Mouse (Mus musculus) MEL (cell line): ENCODE results near the gene Tead2. TPM values are rescaled to one million over a fixed set of nuclear protein-coding genes. Genes with fewer than 3 reads are reported as not detected.

Experiments used
- DNase-seq: peaks from one replicate; pipeline ENCODE4 v3.0.0; 2011; ENCODE audit warnings: low read depth, low spot score
- H3K27ac ChIP-seq: 2 replicates; pipeline ENCODE4 v1.5.1; 2012; ENCODE audit warnings: low read depth, mild to moderate bottlenecking, control low read depth, low read length, moderate library complexity; ENCODE audit not compliant: control insufficient read depth
- H3K27me3 ChIP-seq, 2 experiments: fragments of 150-350 bp in 1 of 2; sonication (generic) in 1 of 2; 2 replicates each; pipeline ENCODE4 v1.6.1; 2012; ENCODE audit warnings: low read length in 2 of 2, mild to moderate bottlenecking in 2 of 2, improper control_type of control experiment in 1 of 2, moderate library complexity in 1 of 2; ENCODE audit not compliant: insufficient read depth in 2 of 2, control insufficient read depth in 1 of 2
- H3K36me3 ChIP-seq, 2 experiments: 2 replicates each; pipeline ENCODE4 v1.6.1; 2012 to 2014; ENCODE audit warnings: low read length in 2 of 2, improper control_type of control experiment in 1 of 2, inconsistent platforms in 1 of 2, mild to moderate bottlenecking in 1 of 2; ENCODE audit not compliant: insufficient read depth in 2 of 2, control insufficient read depth in 1 of 2
- H3K4me1 ChIP-seq, 2 experiments: fragments of 150-350 bp in 1 of 2; sonication (generic) in 1 of 2; 2 replicates each; pipeline ENCODE4 v1.6.1; 2012; ENCODE audit warnings: low read length in 2 of 2, improper control_type of control experiment in 1 of 2, mild to moderate bottlenecking in 1 of 2; ENCODE audit not compliant: insufficient read depth in 2 of 2, control insufficient read depth in 1 of 2
- H3K4me3 ChIP-seq, 2 experiments: fragments of 150-350 bp in 1 of 2; sonication (generic) in 1 of 2; 2 replicates each; pipeline ENCODE4 v1.5.1; 2012; ENCODE audit warnings: low read depth in 2 of 2, low read length in 2 of 2, mild to moderate bottlenecking in 2 of 2, moderate library complexity in 2 of 2, control low read depth in 1 of 2, improper control_type of control experiment in 1 of 2; ENCODE audit not compliant: control insufficient read depth in 1 of 2, insufficient read depth in 1 of 2
- H3K79me2 ChIP-seq: 2 replicates; pipeline ENCODE4 v1.6.1; 2012; ENCODE audit warnings: mild to moderate bottlenecking, low read length, moderate library complexity; ENCODE audit not compliant: control insufficient read depth, poor library complexity, insufficient read depth
- H3K9ac ChIP-seq: 2 replicates; pipeline ENCODE4 v1.6.1; 2012; ENCODE audit warnings: low read depth, mild to moderate bottlenecking, control low read depth, low read length, moderate library complexity; ENCODE audit not compliant: control insufficient read depth, poor library complexity, severe bottlenecking
- H3K9me3 ChIP-seq: fragments of 150-350 bp; sonication (generic); replicated peaks from 2 replicates; pipeline ENCODE4 v1.6.1; 2012; ENCODE audit warnings: mild to moderate bottlenecking, low read length, improper control_type of control experiment, moderate library complexity; ENCODE audit not compliant: insufficient read depth
- BHLHE40 ChIP-seq: IDR thresholded peaks from 2 replicates; pipeline ENCODE4 v1.6.1; 2012; ENCODE audit warnings: low read depth, mild to moderate bottlenecking, inconsistent platforms, low read length, improper control_type of control experiment, borderline replicate concordance
- CHD1 ChIP-seq: IDR thresholded peaks from 2 replicates; pipeline ENCODE4 v1.6.1; 2012; ENCODE audit warnings: low read depth, mild to moderate bottlenecking, inconsistent platforms, low read length, improper control_type of control experiment
- CHD2 ChIP-seq: IDR thresholded peaks from 2 replicates; pipeline ENCODE4 v1.6.1; 2011; ENCODE audit warnings: low read length, improper control_type of control experiment
- CTCF ChIP-seq, 3 experiments: IDR thresholded peaks in 2 of 3; conservative IDR thresholded peaks in 1 of 3; 2 replicates each; pipeline ENCODE4 v1.5.1; 2011 to 2012; ENCODE audit warnings: low read length in 3 of 3, low read depth in 2 of 3, mild to moderate bottlenecking in 2 of 3, improper control_type of control experiment in 1 of 3, inconsistent platforms in 1 of 3, mixed read lengths in 1 of 3, moderate library complexity in 1 of 3; ENCODE audit not compliant: control insufficient read depth in 1 of 3, insufficient read depth in 1 of 3, poor library complexity in 1 of 3, severe bottlenecking in 1 of 3
- GATA1 ChIP-seq: IDR thresholded peaks from 2 replicates; pipeline ENCODE4 v1.6.1; 2011; ENCODE audit warnings: low read depth, low read length, improper control_type of control experiment
- JUND ChIP-seq: IDR thresholded peaks from 2 replicates; pipeline ENCODE4 v1.6.1; 2011; ENCODE audit warnings: low read depth, mild to moderate bottlenecking, improper control_type of control experiment, low read length
- MAFK ChIP-seq: IDR thresholded peaks from 2 replicates; pipeline ENCODE4 v1.6.1; 2011; ENCODE audit warnings: low read depth, mild to moderate bottlenecking, low read length, improper control_type of control experiment, borderline replicate concordance
- MXI1 ChIP-seq: IDR thresholded peaks from 2 replicates; pipeline ENCODE4 v1.6.1; 2011; ENCODE audit warnings: mild to moderate bottlenecking, low read depth, low read length, improper control_type of control experiment
- MYC ChIP-seq: IDR thresholded peaks from 2 replicates; pipeline ENCODE4 v1.6.1; 2011; ENCODE audit warnings: low read depth, mild to moderate bottlenecking, low read length, improper control_type of control experiment, moderate library complexity
- POLR2A ChIP-seq, 2 experiments: IDR thresholded peaks; 2 replicates each; pipeline ENCODE4 v1.6.1; 2011 to 2012; ENCODE audit warnings: low read length in 2 of 2, mild to moderate bottlenecking in 2 of 2, control low read depth in 1 of 2, improper control_type of control experiment in 1 of 2, low read depth in 1 of 2, moderate library complexity in 1 of 2; ENCODE audit not compliant: control insufficient read depth in 1 of 2, insufficient read depth in 1 of 2, poor library complexity in 1 of 2
- RAD21 ChIP-seq: IDR thresholded peaks from 2 replicates; pipeline ENCODE4 v1.6.1; 2011; ENCODE audit warnings: mild to moderate bottlenecking, low read depth, low read length, improper control_type of control experiment
- SIN3A ChIP-seq: IDR thresholded peaks from 2 replicates; pipeline ENCODE4 v1.6.1; 2012; ENCODE audit warnings: low read length, improper control_type of control experiment, inconsistent platforms
- SMC3 ChIP-seq: IDR thresholded peaks from 2 replicates; pipeline ENCODE4 v1.6.1; 2011; ENCODE audit warnings: low read depth, low read length, improper control_type of control experiment
- TAL1 ChIP-seq: IDR thresholded peaks from 2 replicates; pipeline ENCODE4 v1.6.1; 2012; ENCODE audit warnings: mild to moderate bottlenecking, inconsistent platforms, low read length, moderate library complexity, mixed read lengths
- TBP ChIP-seq: IDR thresholded peaks from 2 replicates; pipeline ENCODE4 v1.8.0; 2011; ENCODE audit warnings: low read depth, low read length, improper control_type of control experiment
- UBTF ChIP-seq: IDR thresholded peaks from 2 replicates; pipeline ENCODE4 v1.6.1; 2012; ENCODE audit warnings: low read depth, mild to moderate bottlenecking, inconsistent platforms, low read length, improper control_type of control experiment, moderate library complexity, borderline replicate concordance; ENCODE audit not compliant: insufficient read depth
- USF1 ChIP-seq: IDR thresholded peaks from 2 replicates; pipeline ENCODE4 v1.6.1; 2014; ENCODE audit warnings: low read depth, mild to moderate bottlenecking, inconsistent platforms, low read length, improper control_type of control experiment, moderate library complexity
- ZC3H11A ChIP-seq: IDR thresholded peaks from 2 replicates; pipeline ENCODE4 v1.6.1; 2012; ENCODE audit warnings: low read depth, mild to moderate bottlenecking, inconsistent platforms, low read length, improper control_type of control experiment
- ZKSCAN1 ChIP-seq: IDR thresholded peaks from 2 replicates; pipeline ENCODE4 v1.6.1; 2012; ENCODE audit warnings: low read depth, mild to moderate bottlenecking, inconsistent platforms, low read length, improper control_type of control experiment, moderate library complexity
- polyA plus RNA-seq, 2 experiments: library from polyadenylated mRNA; stranded (reverse) in 1 of 2; unstranded in 1 of 2; fragments of >175 nt in 1 of 2; fragments of >200 nt in 1 of 2; gene quantifications; 2 replicates each; pipeline versions ENCODE4 v1.2.1 to v1.2.4; 2012; ENCODE audit warnings: low replicate concordance in 2 of 2, low read depth in 1 of 2; ENCODE audit not compliant: insufficient read length in 2 of 2, insufficient read depth in 1 of 2, missing spikeins in 1 of 2
- total RNA-seq: library from RNA; depleted of rRNA; stranded (reverse); fragments of 300-350 nt; gene quantifications from 2 replicates; pipeline ENCODE4 v1.2.3, GENCODE M21; 2012

Tead2 gene
- total and polyA plus RNA-seq, 3 experiments, result 0.19 to 0.38 TPM; not detected in 1

GRCm38 (mm10) chr7:45185921-45186320 is 29.6 kb upstream of the Tead2 start:
- Histone ChIP-seq H3K4me1 (peaks cover 9 to 19% of the 10 kb centered on the region in 2 experiments), H3K9me3 (no peaks in the 10 kb centered on the region), H3K36me3 (peaks cover 0 to 11% of the 10 kb centered on the region in 2 experiments; a peak in 2 of 4 replicates), H3K27ac (no peak overlapping the region), H3K9ac (no peak overlapping the region), H3K27me3 (no peaks in the 10 kb centered on the region), H3K79me2 (no peaks in the 10 kb centered on the region), H3K4me3 (no peak overlapping the region)
- no peak for DNase-seq
- no peak for TF ChIP-seq MYC
- no peak for TF ChIP-seq CHD1
- TF ChIP-seq CHD2, result no peak
- TF ChIP-seq SIN3A, result no peak

- H3K9me3 ChIP-seq, result no peaks in the 10 kb centered on the region
- H3K27ac ChIP-seq, result peak overlapping the region; percentile 5; the same call in 1 of the 2 replicates
- no peak overlapping the region for H3K9ac ChIP-seq
- H3K4me1 ChIP-seq, result peaks cover 26 to 41% of the 10 kb centered on the region in 2 experiments
- H3K27me3 ChIP-seq, result no peaks in the 10 kb centered on the region
- TF ChIP-seq POLR2A (IDR thresholded peaks at IDR 0.05; ENCODE audit: control insufficient read depth in 1 of 2, insufficient read depth in 1 of 2, low read depth in 1 of 2, low read length in 2 of 2, poor library complexity in 1 of 2) (no peak), ZKSCAN1 (no peak), USF1 (no peak), SMC3 (no peak), BHLHE40 (no peak), MXI1 (no peak), TAL1 (no peak), TBP (no peak), MAFK (no peak), UBTF (no peak), RAD21 (no peak), ZC3H11A (no peak), JUND (no peak), GATA1 (no peak), CTCF (IDR thresholded peaks at IDR 0.05 in 2 of 3, conservative IDR thresholded peaks at IDR 0.05 in 1 of 3; ENCODE audit: control insufficient read depth in 1 of 3, insufficient read depth in 1 of 3, low read depth in 2 of 3, low read length in 3 of 3, poor library complexity in 1 of 3, severe bottlenecking in 1 of 3) (no peak), CHD1 (no peak)
- TF ChIP-seq, all 39 proteins: peak for 0
- Histone ChIP-seq H3K4me3 (no peak overlapping the region), H3K36me3 (peaks cover 0 to 13% of the 10 kb centered on the region in 2 experiments; a peak in 2 of 4 replicates), H3K79me2 (no peaks in the 10 kb centered on the region)
- DNase-seq, result no peak
Measured at GRCm38 (mm10) chr7:45189600-45189999, 26.0 kb upstream of the Tead2 start.
